Mouse (Mus musculus) adrenal gland, postnatal 10 days (tissue): ENCODE measurements at regions not wholly inside any gene's neighbourhood (a gene's known extent, or its start where the extent isn't known, plus 50 kb on each side); places are given as distances from the start of the nearest gene placed in this dataset.
A peak's percentile ranks its signal among the peaks of the same experiment; 100 is the strongest.

ENCODE experiments used
- DNase-seq: peaks from one replicate; pipeline ENCODE4 v3.0.0; 2021; ENCODE audit warnings: mixed read lengths

GRCm38 (mm10) chr12:16189441-16189840 is 372.7 kb upstream of the Trib2 start:
- peak; percentile 15 for DNase-seq

GRCm38 (mm10) chr12:16185976-16186515 is 369.3 kb upstream of the Trib2 start:
- DNase-seq: no peak

- DNase-seq: peak; percentile 19
Observed at GRCm38 (mm10) chr12:16185431-16185923, 368.8 kb upstream of the Trib2 start.

- DNase-seq: no peak
Observed at GRCm38 (mm10) chr12:16183055-16183454, 366.3 kb upstream of the Trib2 start.

GRCm38 (mm10) chr12:16181599-16181998 is 364.9 kb upstream of the Trib2 start:
- no peak for DNase-seq

- no peak for DNase-seq
Observed at GRCm38 (mm10) chr12:16179897-16180296, 363.2 kb upstream of the Trib2 start.

GRCm38 (mm10) chr12:16176326-16176725 is 359.6 kb upstream of the Trib2 start:
- no peak for DNase-seq

- no peak for DNase-seq
Observed at GRCm38 (mm10) chr12:16172176-16172575, 355.5 kb upstream of the Trib2 start.

GRCm38 (mm10) chr12:16171636-16172035 is 354.9 kb upstream of the Trib2 start:
- no peak for DNase-seq

- DNase-seq: no peak
Observed at GRCm38 (mm10) chr12:16169781-16170535, 353.2 kb upstream of the Trib2 start.

- DNase-seq: no peak
Observed at GRCm38 (mm10) chr12:16167793-16168343, 351.1 kb upstream of the Trib2 start.

- no peak for DNase-seq
Observed at GRCm38 (mm10) chr12:16165126-16165525, 348.4 kb upstream of the Trib2 start.

GRCm38 (mm10) chr12:16161947-16162346 is 345.2 kb upstream of the Trib2 start:
- DNase-seq: no peak

- peak; percentile 80 for DNase-seq
Observed at GRCm38 (mm10) chr12:16157896-16158295, 341.2 kb upstream of the Trib2 start.

- DNase-seq: no peak
Observed at GRCm38 (mm10) chr12:16155791-16156558, 339.3 kb upstream of the Trib2 start.

GRCm38 (mm10) chr12:16154256-16154655 is 337.5 kb upstream of the Trib2 start:
- DNase-seq: no peak

- DNase-seq: no peak
Observed at GRCm38 (mm10) chr12:16152108-16152507, 335.4 kb upstream of the Trib2 start.

GRCm38 (mm10) chr12:16151170-16151702 is 334.5 kb upstream of the Trib2 start:
- no peak for DNase-seq

GRCm38 (mm10) chr12:16146919-16147318 is 330.2 kb upstream of the Trib2 start:
- DNase-seq: no peak

- DNase-seq: no peak
Observed at GRCm38 (mm10) chr12:16145621-16146020, 328.9 kb upstream of the Trib2 start.

- DNase-seq: no peak
Observed at GRCm38 (mm10) chr12:16141193-16141592, 324.5 kb upstream of the Trib2 start.

- no peak for DNase-seq
Observed at GRCm38 (mm10) chr12:16140511-16141110, 323.9 kb upstream of the Trib2 start.
